Mouse (Mus musculus) MEL (cell line): ENCODE data around the gene Rgs6. TPM values are rescaled to one million over a fixed set of nuclear protein-coding genes. Genes with fewer than 3 reads are reported as not detected.

Source experiments
- DNase-seq: peaks from one replicate; pipeline ENCODE4 v3.0.0; 2011; ENCODE audit warnings: low read depth, low spot score
- H3K27ac ChIP-seq: 2 replicates; pipeline ENCODE4 v1.5.1; 2012; ENCODE audit warnings: low read depth, mild to moderate bottlenecking, control low read depth, low read length, moderate library complexity; ENCODE audit not compliant: control insufficient read depth
- H3K27me3 ChIP-seq, 2 experiments: fragments of 150-350 bp in 1 of 2; sonication (generic) in 1 of 2; 2 replicates each; pipeline ENCODE4 v1.6.1; 2012; ENCODE audit warnings: low read length in 2 of 2, mild to moderate bottlenecking in 2 of 2, improper control_type of control experiment in 1 of 2, moderate library complexity in 1 of 2; ENCODE audit not compliant: insufficient read depth in 2 of 2, control insufficient read depth in 1 of 2
- H3K36me3 ChIP-seq, 2 experiments: 2 replicates each; pipeline ENCODE4 v1.6.1; 2012 to 2014; ENCODE audit warnings: low read length in 2 of 2, improper control_type of control experiment in 1 of 2, inconsistent platforms in 1 of 2, mild to moderate bottlenecking in 1 of 2; ENCODE audit not compliant: insufficient read depth in 2 of 2, control insufficient read depth in 1 of 2
- H3K4me1 ChIP-seq, 2 experiments: fragments of 150-350 bp in 1 of 2; sonication (generic) in 1 of 2; 2 replicates each; pipeline ENCODE4 v1.6.1; 2012; ENCODE audit warnings: low read length in 2 of 2, improper control_type of control experiment in 1 of 2, mild to moderate bottlenecking in 1 of 2; ENCODE audit not compliant: insufficient read depth in 2 of 2, control insufficient read depth in 1 of 2
- H3K4me3 ChIP-seq, 2 experiments: fragments of 150-350 bp in 1 of 2; sonication (generic) in 1 of 2; 2 replicates each; pipeline ENCODE4 v1.5.1; 2012; ENCODE audit warnings: low read depth in 2 of 2, low read length in 2 of 2, mild to moderate bottlenecking in 2 of 2, moderate library complexity in 2 of 2, control low read depth in 1 of 2, improper control_type of control experiment in 1 of 2; ENCODE audit not compliant: control insufficient read depth in 1 of 2, insufficient read depth in 1 of 2
- H3K79me2 ChIP-seq: 2 replicates; pipeline ENCODE4 v1.6.1; 2012; ENCODE audit warnings: mild to moderate bottlenecking, low read length, moderate library complexity; ENCODE audit not compliant: control insufficient read depth, poor library complexity, insufficient read depth
- H3K9ac ChIP-seq: 2 replicates; pipeline ENCODE4 v1.6.1; 2012; ENCODE audit warnings: low read depth, mild to moderate bottlenecking, control low read depth, low read length, moderate library complexity; ENCODE audit not compliant: control insufficient read depth, poor library complexity, severe bottlenecking
- H3K9me3 ChIP-seq: fragments of 150-350 bp; sonication (generic); replicated peaks from 2 replicates; pipeline ENCODE4 v1.6.1; 2012; ENCODE audit warnings: mild to moderate bottlenecking, low read length, improper control_type of control experiment, moderate library complexity; ENCODE audit not compliant: insufficient read depth
- CHD2 ChIP-seq: IDR thresholded peaks from 2 replicates; pipeline ENCODE4 v1.6.1; 2011; ENCODE audit warnings: low read length, improper control_type of control experiment
- E2F4 ChIP-seq: IDR thresholded peaks from 2 replicates; pipeline ENCODE4 v1.6.1; 2011; ENCODE audit warnings: low read depth, low read length, improper control_type of control experiment, borderline replicate concordance
- ELF1 ChIP-seq: IDR thresholded peaks from 2 replicates; pipeline ENCODE4 v1.6.1; 2014; ENCODE audit warnings: low read depth, mild to moderate bottlenecking, inconsistent platforms, low read length, improper control_type of control experiment, moderate library complexity
- GATA1 ChIP-seq: IDR thresholded peaks from 2 replicates; pipeline ENCODE4 v1.6.1; 2011; ENCODE audit warnings: low read depth, low read length, improper control_type of control experiment
- JUND ChIP-seq: IDR thresholded peaks from 2 replicates; pipeline ENCODE4 v1.6.1; 2011; ENCODE audit warnings: low read depth, mild to moderate bottlenecking, improper control_type of control experiment, low read length
- KAT2A ChIP-seq: conservative IDR thresholded peaks from 2 replicates; pipeline ENCODE4 v1.6.1; 2012; ENCODE audit warnings: low read depth, low read length, improper control_type of control experiment, inconsistent platforms
- MAFK ChIP-seq: IDR thresholded peaks from 2 replicates; pipeline ENCODE4 v1.6.1; 2011; ENCODE audit warnings: low read depth, mild to moderate bottlenecking, low read length, improper control_type of control experiment, borderline replicate concordance
- MAX ChIP-seq: IDR thresholded peaks from 2 replicates; pipeline ENCODE4 v1.6.1; 2011; ENCODE audit warnings: low read length, improper control_type of control experiment
- MAZ ChIP-seq: IDR thresholded peaks from 2 replicates; pipeline ENCODE4 v1.6.1; 2012; ENCODE audit warnings: low read depth, mild to moderate bottlenecking, inconsistent platforms, low read length, improper control_type of control experiment
- MYB ChIP-seq: IDR thresholded peaks from 2 replicates; pipeline ENCODE4 v1.6.1; 2011; ENCODE audit warnings: mild to moderate bottlenecking, low read depth, low read length, improper control_type of control experiment
- MYC ChIP-seq: IDR thresholded peaks from 2 replicates; pipeline ENCODE4 v1.6.1; 2011; ENCODE audit warnings: low read depth, mild to moderate bottlenecking, low read length, improper control_type of control experiment, moderate library complexity
- NRF1 ChIP-seq: IDR thresholded peaks from 2 replicates; pipeline ENCODE4 v1.6.1; 2014; ENCODE audit warnings: low read depth, mild to moderate bottlenecking, inconsistent platforms, low read length, improper control_type of control experiment, moderate library complexity; ENCODE audit not compliant: poor library complexity, insufficient read depth, severe bottlenecking
- POLR2A ChIP-seq, 2 experiments: IDR thresholded peaks; 2 replicates each; pipeline ENCODE4 v1.6.1; 2011 to 2012; ENCODE audit warnings: low read length in 2 of 2, mild to moderate bottlenecking in 2 of 2, control low read depth in 1 of 2, improper control_type of control experiment in 1 of 2, low read depth in 1 of 2, moderate library complexity in 1 of 2; ENCODE audit not compliant: control insufficient read depth in 1 of 2, insufficient read depth in 1 of 2, poor library complexity in 1 of 2
- SMC3 ChIP-seq: IDR thresholded peaks from 2 replicates; pipeline ENCODE4 v1.6.1; 2011; ENCODE audit warnings: low read depth, low read length, improper control_type of control experiment
- TAL1 ChIP-seq: IDR thresholded peaks from 2 replicates; pipeline ENCODE4 v1.6.1; 2012; ENCODE audit warnings: mild to moderate bottlenecking, inconsistent platforms, low read length, moderate library complexity, mixed read lengths
- TCF12 ChIP-seq: IDR thresholded peaks from 2 replicates; pipeline ENCODE4 v1.6.1; 2014; ENCODE audit warnings: low read depth, mild to moderate bottlenecking, inconsistent platforms, low read length, improper control_type of control experiment, moderate library complexity
- USF1 ChIP-seq: IDR thresholded peaks from 2 replicates; pipeline ENCODE4 v1.6.1; 2014; ENCODE audit warnings: low read depth, mild to moderate bottlenecking, inconsistent platforms, low read length, improper control_type of control experiment, moderate library complexity
- USF2 ChIP-seq, 2 experiments: IDR thresholded peaks; 2 replicates each; pipeline ENCODE4 v1.6.1; 2011 to 2012; ENCODE audit warnings: improper control_type of control experiment in 2 of 2, low read length in 2 of 2, borderline replicate concordance in 1 of 2, inconsistent platforms in 1 of 2, low read depth in 1 of 2, mild to moderate bottlenecking in 1 of 2; ENCODE audit not compliant: insufficient read depth in 1 of 2
- ZC3H11A ChIP-seq: IDR thresholded peaks from 2 replicates; pipeline ENCODE4 v1.6.1; 2012; ENCODE audit warnings: low read depth, mild to moderate bottlenecking, inconsistent platforms, low read length, improper control_type of control experiment
- ZKSCAN1 ChIP-seq: IDR thresholded peaks from 2 replicates; pipeline ENCODE4 v1.6.1; 2012; ENCODE audit warnings: low read depth, mild to moderate bottlenecking, inconsistent platforms, low read length, improper control_type of control experiment, moderate library complexity
- ZMIZ1 ChIP-seq: IDR thresholded peaks from 2 replicates; pipeline ENCODE4 v1.6.1; 2012; ENCODE audit warnings: low read depth, mild to moderate bottlenecking, inconsistent platforms, low read length, improper control_type of control experiment, moderate library complexity
- ZNF384 ChIP-seq: IDR thresholded peaks from 2 replicates; pipeline ENCODE4 v1.6.1; 2012; ENCODE audit warnings: low read depth, mild to moderate bottlenecking, inconsistent platforms, low read length, improper control_type of control experiment
- polyA plus RNA-seq, 2 experiments: library from polyadenylated mRNA; stranded (reverse) in 1 of 2; unstranded in 1 of 2; fragments of >175 nt in 1 of 2; fragments of >200 nt in 1 of 2; gene quantifications; 2 replicates each; pipeline versions ENCODE4 v1.2.1 to v1.2.4; 2012; ENCODE audit warnings: low replicate concordance in 2 of 2, low read depth in 1 of 2; ENCODE audit not compliant: insufficient read length in 2 of 2, insufficient read depth in 1 of 2, missing spikeins in 1 of 2
- total RNA-seq: library from RNA; depleted of rRNA; stranded (reverse); fragments of 300-350 nt; gene quantifications from 2 replicates; pipeline ENCODE4 v1.2.3, GENCODE M21; 2012

Rgs6 gene
- total and polyA plus RNA-seq, 3 experiments, result not detected

DNA sequence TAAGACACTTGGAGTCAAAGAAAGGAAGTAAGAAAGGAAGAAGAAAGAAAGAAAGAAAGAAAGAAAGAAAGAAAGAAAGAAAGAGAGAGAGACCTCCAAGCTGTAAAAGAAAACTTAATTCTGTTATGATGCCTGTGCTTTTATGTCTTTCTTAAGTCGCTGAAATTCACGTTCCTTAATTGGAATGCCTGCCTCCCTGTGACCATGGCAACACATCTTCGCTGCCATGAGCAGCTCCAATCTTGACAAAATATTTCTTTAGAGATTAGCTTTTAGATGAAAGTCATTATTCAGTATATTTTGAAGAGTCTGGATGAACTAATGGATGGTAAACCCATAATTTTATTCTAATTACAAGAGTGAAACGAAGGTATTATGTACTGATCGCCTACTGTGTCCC lies 83.5 kb downstream of the Rgs6 start:
- H3K27me3 ChIP-seq, result peaks cover 2 to 5% of the 10 kb centered on the region in 2 experiments; a peak in 2 of 4 replicates
- H3K4me3 ChIP-seq, result no peak overlapping the region
- H3K9me3 ChIP-seq, result no peaks in the 10 kb centered on the region
- TF ChIP-seq CHD2 (no peak), SMC3 (no peak), JUND (no peak), USF1 (no peak)
- H3K36me3 ChIP-seq, result no peaks in the 10 kb centered on the region
- no peak overlapping the region for H3K27ac ChIP-seq
- H3K79me2 ChIP-seq, result no peaks in the 10 kb centered on the region
- DNase-seq, result no peak
- no peaks in the 10 kb centered on the region for H3K4me1 ChIP-seq
- no peak overlapping the region for H3K9ac ChIP-seq

- H3K4me1 ChIP-seq, result no peaks in the 10 kb centered on the region
- no peaks in the 10 kb centered on the region for H3K36me3 ChIP-seq
- H3K79me2 ChIP-seq, result no peaks in the 10 kb centered on the region
- TF ChIP-seq MYC, result no peak
- DNase-seq, result no peak
- no peak overlapping the region for H3K4me3 ChIP-seq
- no peak overlapping the region for H3K9ac ChIP-seq
- H3K27me3 ChIP-seq, result peaks cover 0 to 5% of the 10 kb centered on the region in 2 experiments; a peak in 2 of 4 replicates
- no peak overlapping the region for H3K27ac ChIP-seq
- H3K9me3 ChIP-seq, result no peaks in the 10 kb centered on the region
Measured at GRCm38 (mm10) chr12:82675137-82675536, 87.0 kb downstream of the Rgs6 start.

DNA sequence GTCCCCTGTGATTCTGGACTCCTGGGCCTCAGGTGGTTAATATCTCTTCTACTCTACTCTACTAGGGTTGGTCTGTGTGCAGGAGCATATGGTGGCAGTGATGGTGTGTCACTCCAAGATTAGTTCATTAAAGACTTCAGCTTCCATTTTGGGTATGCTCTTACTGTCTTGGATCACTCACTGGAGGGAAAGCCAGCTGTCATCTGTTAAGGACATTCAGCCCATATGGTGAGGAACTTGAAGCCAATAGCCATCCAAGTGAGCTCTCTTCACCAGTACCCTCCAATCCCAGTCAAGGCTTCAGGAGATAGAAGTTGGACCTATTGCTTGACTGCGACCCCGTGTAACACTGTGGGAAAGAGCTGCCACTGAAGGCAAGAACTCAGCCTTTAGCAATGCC lies 98.9 kb downstream of the Rgs6 start:
- H3K9ac ChIP-seq, result no peak overlapping the region
- DNase-seq, result no peak
- H3K9me3 ChIP-seq, result no peaks in the 10 kb centered on the region
- H3K36me3 ChIP-seq, result no peaks in the 10 kb centered on the region
- no peak overlapping the region for H3K27ac ChIP-seq
- H3K79me2 ChIP-seq, result no peaks in the 10 kb centered on the region
- no peaks in the 10 kb centered on the region for H3K4me1 ChIP-seq
- no peak overlapping the region for H3K4me3 ChIP-seq
- no peak for TF ChIP-seq E2F4
- no peak for TF ChIP-seq MAZ
- no peak for TF ChIP-seq KAT2A
- TF ChIP-seq ZC3H11A, result no peak
- TF ChIP-seq GATA1, result no peak
- no peak for TF ChIP-seq ELF1
- no peak for TF ChIP-seq ZMIZ1
- TF ChIP-seq ZNF384, result no peak
- no peak for TF ChIP-seq USF2 (IDR thresholded peaks at IDR 0.05; ENCODE audit: borderline replicate concordance in 1 of 2, insufficient read depth in 1 of 2, low read depth in 1 of 2, low read length in 2 of 2)
- no peak for TF ChIP-seq TCF12
- no peak for TF ChIP-seq NRF1
- no peak for TF ChIP-seq MAX
- TF ChIP-seq MYB, result no peak
- no peak for TF ChIP-seq POLR2A (IDR thresholded peaks at IDR 0.05; ENCODE audit: control insufficient read depth in 1 of 2, insufficient read depth in 1 of 2, low read depth in 1 of 2, low read length in 2 of 2, poor library complexity in 1 of 2)
- no peak for TF ChIP-seq MAFK
- no peak for TF ChIP-seq ZKSCAN1
- TF ChIP-seq TAL1, result no peak
- TF ChIP-seq, all 39 proteins: peak for 0
- no peaks in the 10 kb centered on the region; a peak in 2 of 4 replicates for H3K27me3 ChIP-seq
